Mouse (Mus musculus) T-cell, adult 2 months (primary cell): ENCODE data around the gene Rac2.

Experiments
- DNase-seq: peaks from one replicate; pipeline ENCODE4 v3.0.0; 2022; ENCODE audit warnings: low spot score

Gene Rac2

DNA sequence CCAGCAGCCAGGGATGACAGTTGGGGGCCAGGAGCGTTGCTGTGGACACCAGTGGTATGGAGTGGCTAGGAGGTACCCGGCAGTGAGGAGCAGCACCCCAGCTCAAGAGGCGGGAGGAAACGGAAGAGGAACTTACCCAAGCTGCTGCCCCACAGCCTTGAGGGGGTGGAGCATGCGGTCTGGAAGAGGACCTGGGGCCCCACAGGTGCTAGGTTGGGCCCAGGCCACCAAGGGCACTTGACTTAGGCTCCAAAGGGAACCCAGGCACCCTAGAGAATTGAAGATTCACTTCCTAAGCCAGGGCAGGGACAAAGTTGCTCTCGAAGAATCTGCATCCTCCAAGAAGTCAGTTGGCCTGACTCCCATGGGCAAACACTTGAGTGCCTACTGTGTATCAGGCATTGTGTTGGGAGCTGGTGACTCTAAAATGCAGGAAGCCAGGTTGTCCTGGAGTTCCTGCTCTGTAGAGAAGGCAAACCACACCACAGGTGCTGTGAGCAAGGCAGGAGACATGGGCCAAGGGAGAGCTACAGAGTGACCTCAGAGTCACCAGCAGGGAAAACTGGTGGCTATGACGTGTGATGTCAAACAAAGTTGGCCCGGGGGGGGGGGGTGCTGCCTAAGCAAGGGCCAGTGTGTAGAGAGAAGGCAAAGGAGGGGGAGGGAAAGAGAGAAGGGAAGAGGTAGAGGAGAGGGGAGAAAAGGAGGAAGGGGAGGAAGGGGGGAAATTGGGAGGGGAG is at the start of gene Rac2:
Gene Rac2, minus strand, starts transcription at position 126 of the 740 bp plus-strand sequence.
- DNase-seq = peak; percentile 59

DNA sequence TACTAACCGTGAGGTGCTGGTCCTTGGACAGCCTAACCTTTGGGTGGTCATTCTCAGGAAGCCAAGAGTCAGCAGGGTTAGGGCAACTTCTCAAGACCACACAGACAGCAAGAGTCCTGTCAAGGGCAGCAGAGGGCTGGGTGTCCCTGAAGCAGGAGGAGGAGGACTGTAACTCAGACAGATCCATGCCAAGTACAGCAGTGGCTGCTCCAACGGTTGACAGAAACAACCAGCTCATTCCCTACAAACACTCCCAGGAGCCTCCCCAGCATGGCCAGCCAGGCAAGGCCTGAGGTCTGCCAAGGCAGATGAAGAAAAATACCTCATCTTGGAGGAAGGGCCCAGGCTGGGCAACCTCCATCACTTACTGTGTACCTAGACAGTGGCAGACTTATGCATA is 44.4 kb upstream of the Rac2 start:
- DNase-seq = no peak

GRCm38 (mm10) chr15:78614536-78614935 is 42.0 kb upstream of the Rac2 start:
- DNase-seq = peak; percentile 80

GRCm38 (mm10) chr15:78610705-78611462 is 38.3 kb upstream of the Rac2 start:
- DNase-seq = no peak

- DNase-seq = peak; percentile 43
These were observed 34.9 kb upstream of the Rac2 start for GRCm38 (mm10) chr15:78607463-78607862.

DNA sequence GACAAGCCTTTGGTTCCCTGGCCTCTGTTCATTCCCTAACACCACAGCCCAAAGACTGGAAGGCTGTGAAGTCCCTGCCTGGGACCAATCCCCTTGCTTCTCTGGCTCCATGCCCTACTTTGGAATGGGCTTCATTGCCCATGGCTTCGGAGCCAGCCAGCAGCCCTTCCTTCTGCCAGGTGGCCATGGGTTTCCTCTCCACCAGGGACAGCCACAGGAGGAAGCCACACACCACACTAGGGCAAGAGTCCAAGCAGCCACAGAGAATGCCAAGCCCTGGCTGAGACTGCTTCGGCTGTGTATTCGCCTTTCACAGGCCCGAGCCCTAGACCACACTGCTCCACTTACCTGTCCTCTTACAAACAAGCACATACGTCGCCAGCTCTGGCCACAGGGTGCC is 33.5 kb upstream of the Rac2 start:
- DNase-seq = no peak

- DNase-seq = peak; percentile 51
These were observed 32.8 kb upstream of the Rac2 start for GRCm38 (mm10) chr15:78605371-78605791.

GRCm38 (mm10) chr15:78604255-78604654 is 31.7 kb upstream of the Rac2 start:
- no peak for DNase-seq

DNA sequence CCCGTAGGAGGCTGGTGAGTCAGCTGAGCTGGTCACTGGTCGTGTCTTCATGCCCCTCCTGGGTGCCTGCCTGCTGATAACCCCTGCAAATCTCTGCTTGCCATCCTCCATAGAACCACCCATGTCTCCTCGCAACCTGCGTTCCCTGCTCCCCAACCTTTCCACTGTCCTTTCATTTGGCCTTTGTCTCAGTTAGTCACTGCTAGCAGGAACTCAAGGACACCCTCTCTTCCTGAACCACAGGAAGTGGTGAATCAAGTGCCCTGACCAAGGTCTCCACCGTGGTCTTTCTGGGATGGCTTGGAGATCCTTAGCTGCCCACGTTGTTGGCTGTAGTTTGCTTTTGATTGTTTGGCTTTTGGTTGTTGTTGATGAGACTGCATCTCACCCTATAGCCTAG is 28.6 kb upstream of the Rac2 start:
- no peak for DNase-seq

GRCm38 (mm10) chr15:78599529-78600193 is 27.1 kb upstream of the Rac2 start:
- no peak for DNase-seq

- DNase-seq = no peak
These were observed 26.5 kb upstream of the Rac2 start for GRCm38 (mm10) chr15:78599124-78599523.

GRCm38 (mm10) chr15:78597729-78598128 is 25.1 kb upstream of the Rac2 start:
- peak; percentile 71 for DNase-seq

GRCm38 (mm10) chr15:78596914-78597313 is 24.3 kb upstream of the Rac2 start, which contains the start of gene Cyth4:
TSS of gene Cyth4 (plus strand) at chr15:78597047.
- peak; percentile 80 for DNase-seq

DNA sequence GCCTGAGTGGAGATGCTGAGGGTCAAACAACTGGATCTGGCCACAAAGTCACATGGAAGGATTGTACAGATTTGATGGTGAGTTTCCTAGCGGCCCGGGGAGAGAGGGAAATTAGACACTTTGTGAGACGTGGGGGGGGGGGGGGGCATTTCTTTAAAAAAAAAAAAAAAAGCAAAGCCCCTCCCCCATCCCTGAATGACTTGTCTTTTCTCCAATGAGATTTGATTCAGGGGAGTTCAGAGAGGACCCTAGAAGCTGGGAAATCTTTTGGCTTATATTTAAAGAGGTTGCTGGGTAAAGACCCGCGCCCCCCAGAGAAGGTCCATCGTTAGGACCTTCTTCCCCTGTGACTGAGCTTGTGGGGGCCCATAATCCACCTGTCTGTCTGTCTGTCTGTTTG is 23.9 kb upstream of the Rac2 start:
- DNase-seq = no peak

DNA sequence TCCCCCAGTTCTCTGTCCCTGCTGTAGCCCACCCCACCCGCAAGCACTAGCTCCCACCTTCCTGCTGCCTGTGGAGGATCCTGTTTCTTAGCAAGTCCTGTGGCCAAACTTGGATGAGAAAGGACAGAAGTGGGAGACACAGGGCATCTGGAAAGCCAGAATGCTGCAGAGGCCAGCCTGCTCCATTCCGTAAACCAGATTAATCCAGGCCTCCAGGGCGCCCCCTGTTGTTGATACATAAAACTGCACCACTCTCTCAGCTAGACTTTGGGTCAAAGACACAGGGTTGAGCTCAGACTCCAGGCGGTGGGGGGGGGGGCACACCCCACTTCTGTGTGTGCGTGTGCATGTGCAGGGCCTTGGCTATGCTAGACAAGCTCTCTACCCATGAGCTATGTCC is 22.9 kb upstream of the Rac2 start:
- no peak for DNase-seq

DNA sequence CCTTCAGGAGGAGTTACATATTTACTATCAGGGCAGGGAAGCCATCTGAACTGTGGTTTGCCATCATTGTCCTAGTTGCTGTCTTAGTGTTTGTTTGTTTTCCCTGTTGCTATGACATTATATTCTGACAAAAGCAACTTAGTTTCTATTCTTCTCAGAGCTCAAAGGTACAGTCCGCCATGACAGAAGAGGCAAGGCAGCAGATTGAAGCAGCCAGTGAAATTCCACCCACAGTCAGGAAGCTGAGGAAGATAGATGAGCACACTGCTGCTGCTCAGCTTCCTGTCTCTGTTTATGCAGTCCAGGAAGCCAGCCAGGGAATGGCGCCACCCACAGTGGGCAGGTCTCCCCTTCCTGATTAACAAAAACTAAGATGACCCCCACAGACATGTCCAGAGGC is 22.2 kb upstream of the Rac2 start:
- DNase-seq = peak; percentile 74

GRCm38 (mm10) chr15:78593896-78594425 is 21.4 kb upstream of the Rac2 start:
- DNase-seq = no peak

GRCm38 (mm10) chr15:78592452-78592968 is 19.9 kb upstream of the Rac2 start:
- DNase-seq = no peak

DNA sequence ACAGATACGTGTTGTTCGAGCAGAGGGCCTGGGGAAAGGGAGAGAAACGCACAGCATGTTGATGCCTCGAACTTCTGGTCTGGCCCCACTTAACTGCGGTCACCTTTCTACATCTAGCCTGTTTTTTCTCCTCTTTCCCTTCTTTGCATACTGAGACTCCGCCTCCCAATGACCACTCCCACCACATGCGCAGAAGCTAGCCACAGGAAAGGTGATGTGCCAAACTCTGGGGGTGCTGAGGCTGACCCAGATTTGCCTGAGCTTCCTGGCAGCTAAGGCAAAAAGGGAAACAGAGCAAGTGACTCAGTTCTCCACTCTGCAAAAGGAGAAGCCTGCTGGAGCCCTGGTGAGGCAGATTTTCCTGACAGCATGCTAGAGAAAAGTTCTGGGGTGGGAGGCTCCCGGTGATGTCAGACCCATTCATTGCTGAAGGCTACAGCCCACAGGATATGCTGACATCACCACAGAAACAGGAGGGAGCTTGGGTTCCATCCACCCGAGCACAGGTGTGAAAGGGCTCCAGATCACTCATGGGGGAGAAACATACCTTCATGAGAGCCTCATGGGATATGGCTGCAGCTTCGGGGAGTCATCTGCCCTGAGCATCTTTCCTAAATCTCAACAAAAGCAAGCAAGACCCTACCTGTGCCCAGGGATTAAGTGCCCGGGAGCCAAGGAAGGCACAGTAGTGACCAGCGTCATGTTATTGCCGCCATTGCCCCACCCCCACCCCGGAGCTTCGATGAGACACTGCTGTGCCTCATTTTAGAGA is 19.3 kb upstream of the Rac2 start:
- DNase-seq = peak; percentile 48

- DNase-seq = no peak
These were observed 18.2 kb upstream of the Rac2 start for GRCm38 (mm10) chr15:78590785-78591184.

GRCm38 (mm10) chr15:78589936-78590335 is 17.4 kb upstream of the Rac2 start:
- DNase-seq = no peak

DNA sequence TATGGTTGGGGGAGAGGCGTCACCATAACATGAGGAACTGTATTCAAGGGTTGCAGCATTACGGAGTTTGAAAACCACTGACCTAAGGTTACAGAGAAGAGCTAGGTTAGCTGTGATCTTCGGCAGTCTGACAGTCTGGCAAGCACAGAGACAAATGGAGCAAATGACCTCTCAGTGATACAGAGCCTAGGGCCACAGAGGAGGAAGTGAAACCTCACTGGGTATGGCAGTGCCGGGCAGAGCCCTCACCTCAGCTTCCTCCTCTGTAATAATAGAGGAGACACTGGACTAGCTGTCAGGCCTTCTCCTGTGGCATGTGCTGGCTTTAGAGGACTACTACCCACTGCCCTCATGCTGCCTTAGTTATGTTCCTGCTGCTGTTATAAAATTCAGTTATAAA is 16.3 kb upstream of the Rac2 start:
- DNase-seq = no peak
